ENCODE assay signal across 24 mouse cellular contexts in the genomic region with DNA sequence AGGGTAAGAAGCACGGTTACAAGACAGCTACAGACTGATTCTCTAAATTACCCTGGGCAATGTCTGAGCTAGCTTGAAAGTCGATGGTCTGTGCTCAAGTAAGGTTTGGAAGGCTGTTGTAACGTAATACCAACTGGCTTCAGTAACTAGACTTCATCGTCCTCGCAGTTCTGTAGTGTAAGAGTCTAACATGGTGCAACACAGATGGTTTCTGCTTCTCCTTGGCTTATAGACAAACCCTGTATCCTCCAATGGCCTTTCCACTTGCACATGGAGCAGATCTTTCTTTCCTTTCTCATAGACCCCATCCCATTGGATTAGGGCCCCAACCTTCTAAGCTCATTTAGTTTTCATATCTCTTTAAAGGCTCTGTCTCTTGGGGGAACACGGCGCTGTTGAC.
"Had no signal": no experiment of that assay in that cellular context is flagged by ENCODE, and none has a peak within 500 bp of the region (broad histone marks: within the 10 kb centered on the region; RNA-seq: fewer than 3 reads in every experiment).

No protein-coding gene starts in this region.

- H3K9me3 ChIP-seq: heart, embryonic 15.5 days; hindbrain, embryonic 12.5 days; hindbrain, embryonic 15.5 days; kidney, embryonic 15.5 days; limb, embryonic 13.5 days; limb, embryonic 15.5 days; liver, embryonic 12.5 days had no signal

- H3K36me3 ChIP-seq: heart, embryonic 13.5 days; heart, embryonic 15.5 days; hindbrain, embryonic 12.5 days; hindbrain, embryonic 15.5 days; kidney, embryonic 15.5 days; limb, embryonic 13.5 days; limb, embryonic 15.5 days; liver, embryonic 12.5 days had no signal

- H3K9ac ChIP-seq: heart, embryonic 13.5 days; heart, embryonic 15.5 days; hindbrain, embryonic 12.5 days; hindbrain, embryonic 15.5 days; kidney, embryonic 15.5 days; limb, embryonic 13.5 days; limb, embryonic 15.5 days; liver, embryonic 12.5 days; liver, embryonic 14.5 days had no signal

- DNase-seq: gastrocnemius, postnatal 14 days; gastrocnemius, postnatal 36 days; heart, adult 18-20 months; kidney, adult 11 months; kidney, adult 2 months; kidney, adult 9 months; kidney, postnatal 14 days; kidney, postnatal 36 days; layer of hippocampus, adult 9-11 months; layer of hippocampus, postnatal 36 days; left cerebral cortex, postnatal 4 days had no signal

- H3K4me1 ChIP-seq: heart, embryonic 15.5 days; limb, embryonic 15.5 days; liver, embryonic 12.5 days had no signal

- H3K4me2 ChIP-seq: heart, embryonic 11.5 days; heart, embryonic 13.5 days; heart, embryonic 15.5 days; hindbrain, embryonic 12.5 days; hindbrain, embryonic 15.5 days; kidney, embryonic 15.5 days; limb, embryonic 13.5 days; limb, embryonic 15.5 days; liver, embryonic 12.5 days had no signal

- H3K4me3 ChIP-seq: heart, embryonic 13.5 days; heart, embryonic 15.5 days; hindbrain, embryonic 12.5 days; hindbrain, embryonic 15.5 days; kidney, embryonic 15.5 days; limb, embryonic 13.5 days; limb, embryonic 15.5 days; liver, embryonic 12.5 days had no signal

- H3K27ac ChIP-seq: heart, embryonic 13.5 days; heart, embryonic 15.5 days; hindbrain, embryonic 12.5 days; hindbrain, embryonic 15.5 days; hindbrain, postnatal 0 days; kidney, embryonic 15.5 days; kidney, postnatal 0 days; limb, embryonic 13.5 days; limb, embryonic 15.5 days; liver, embryonic 12.5 days; liver, embryonic 14.5 days had no signal

- ATAC-seq: hindbrain, postnatal 0 days; intestine, embryonic 16.5 days; liver, embryonic 12.5 days had no signal

- H3K27me3 ChIP-seq: hindbrain, embryonic 12.5 days; hindbrain, embryonic 15.5 days; limb, embryonic 13.5 days; limb, embryonic 15.5 days had no signal
